Mouse (Mus musculus) limb, embryonic 11.5 days (tissue): ENCODE data around the gene Ptpn6. TPM values are rescaled to one million over a fixed set of nuclear protein-coding genes. Genes with fewer than 3 reads are reported as not detected.

Source experiments
- ATAC-seq: fragments of 200-750 bp; cut with Nextera tagmentation; 2 replicates; pipeline ENCODE4 v1.8.0; 2017; ENCODE audit warnings: low read depth; ENCODE audit not compliant: insufficient number of reproducible peaks, low FRiP score, low TSS enrichment
- DNase-seq: peaks from one replicate; pipeline ENCODE4 v3.0.0-alpha.2; 2015; ENCODE audit warnings: low spot score
- H3K27ac ChIP-seq: fragments of 300-500 bp; sonication (generic); replicated peaks from 2 replicates; pipeline ENCODE4 v1.5.1; 2014; ENCODE audit warnings: low read depth, mild to moderate bottlenecking, low read length
- H3K27me3 ChIP-seq: fragments of 300-500 bp; sonication (generic); 2 replicates; pipeline ENCODE4 v1.6.1; 2014; ENCODE audit warnings: mild to moderate bottlenecking, low read length, mixed read lengths; ENCODE audit not compliant: control insufficient read depth, insufficient read depth
- H3K36me3 ChIP-seq: fragments of 300-500 bp; sonication (generic); 2 replicates; pipeline ENCODE4 v1.6.1; 2014; ENCODE audit warnings: mild to moderate bottlenecking, low read length, moderate library complexity, mixed read lengths; ENCODE audit not compliant: control insufficient read depth, insufficient read depth
- H3K4me1 ChIP-seq: fragments of 300-500 bp; sonication (generic); 2 replicates; pipeline ENCODE4 v1.6.1; 2014; ENCODE audit warnings: low read length, mixed read lengths; ENCODE audit not compliant: control insufficient read depth, insufficient read depth
- H3K4me2 ChIP-seq: fragments of 300-500 bp; sonication (generic); 2 replicates; pipeline ENCODE4 v1.6.1; 2014; ENCODE audit warnings: low read depth, mild to moderate bottlenecking, moderate library complexity; ENCODE audit not compliant: severe bottlenecking
- H3K4me3 ChIP-seq: fragments of 300-500 bp; sonication (generic); 2 replicates; pipeline ENCODE4 v1.5.1; 2014; ENCODE audit warnings: low read depth, low read length
- H3K9ac ChIP-seq: fragments of 300-500 bp; sonication (generic); 2 replicates; pipeline ENCODE4 v1.6.1; 2014; ENCODE audit warnings: mild to moderate bottlenecking, low read length
- H3K9me3 ChIP-seq: fragments of 300-500 bp; sonication (generic); 2 replicates; pipeline ENCODE4 v1.6.1; 2016; ENCODE audit warnings: low read length; ENCODE audit not compliant: control insufficient read depth
- WGBS: fragments of 180-500 bp; shearing (Covaris S2); extraction: QIAGEN DNeasy Blood & Tissue Kit; methylation state at CpG from one replicate; pipeline ENCODE4 v1.1.7; 2014; 5-methylcytosine and 5-hydroxymethylcytosine counted together
- polyA plus RNA-seq: library from polyadenylated mRNA; unstranded; fragments of >200 nt; fragmentation: Nextera tagmentation; extraction: Ambion mirVana; gene quantifications from 2 replicates; pipeline ENCODE4 v1.2.1, GENCODE M21; 2014

The Ptpn6 gene
- polyA plus RNA-seq, 1 experiment from 2014 or later, result 7.8 TPM

GRCm38 (mm10) chr6:124746654-124747632 is 8.4 kb upstream of the Ptpn6 start:
- ATAC-seq (no peak), DNase-seq (no peak)
- no peaks in the 10 kb centered on the region for H3K9me3 ChIP-seq
- no peak overlapping the region; the same call in 1 of the 2 replicates for H3K4me3 ChIP-seq
- no peaks in the 10 kb centered on the region for H3K27me3 ChIP-seq
- H3K4me1 ChIP-seq, result peaks cover 23% of the 10 kb centered on the region
- WGBS, result 93% methylated on average over 7 of the region's 7 CpGs
- H3K36me3 ChIP-seq, result peaks cover 32% of the 10 kb centered on the region
- H3K4me2 ChIP-seq, result peak overlapping the region; percentile 97
- peak overlapping the region; percentile 84; the same call in 1 of the 2 replicates for H3K9ac ChIP-seq
- no peak overlapping the region for H3K27ac ChIP-seq

- H3K36me3 ChIP-seq, result peaks cover 32% of the 10 kb centered on the region
- no peak; the same call in 1 of the 2 replicates for ATAC-seq
- H3K27me3 ChIP-seq, result no peaks in the 10 kb centered on the region
- WGBS, result 20% methylated on average over 8 of the region's 8 CpGs
- H3K9ac ChIP-seq, result peak overlapping the region; percentile 84
- no peaks in the 10 kb centered on the region for H3K9me3 ChIP-seq
- peak overlapping the region; percentile 54 for H3K4me3 ChIP-seq
- no peak for DNase-seq
- peak overlapping the region; percentile 75; the same call in 1 of the 2 replicates for H3K27ac ChIP-seq
- H3K4me2 ChIP-seq, result peak overlapping the region; percentile 97
- peaks cover 23% of the 10 kb centered on the region for H3K4me1 ChIP-seq
Observed at GRCm38 (mm10) chr6:124746296-124746605, 7.7 kb upstream of the Ptpn6 start.

GRCm38 (mm10) chr6:124745490-124746295 is 7.2 kb upstream of the Ptpn6 start:
- under 1% methylated on average over 85 of the region's 85 CpGs for WGBS
- peak overlapping the region; percentile 54 for H3K4me3 ChIP-seq
- peaks cover 23% of the 10 kb centered on the region for H3K4me1 ChIP-seq
- peak overlapping the region; percentile 84 for H3K9ac ChIP-seq
- H3K4me2 ChIP-seq, result peak overlapping the region; percentile 97
- H3K27me3 ChIP-seq, result no peaks in the 10 kb centered on the region
- peaks cover 32% of the 10 kb centered on the region for H3K36me3 ChIP-seq
- peak; percentile 96 for DNase-seq
- H3K27ac ChIP-seq, result peak overlapping the region; percentile 75
- ATAC-seq, result peak; percentile 80
- H3K9me3 ChIP-seq, result no peaks in the 10 kb centered on the region

- peaks cover 32% of the 10 kb centered on the region for H3K36me3 ChIP-seq
- H3K4me1 ChIP-seq, result peaks cover 25% of the 10 kb centered on the region
- H3K27ac ChIP-seq, result no peak overlapping the region; the same call in none of the 2 replicates
- H3K27me3 ChIP-seq, result no peaks in the 10 kb centered on the region
- H3K4me2 ChIP-seq, result peak overlapping the region; percentile 97
- ATAC-seq (peak; percentile 0; the same call in 1 of the 2 replicates), DNase-seq (no peak)
- H3K9me3 ChIP-seq, result no peaks in the 10 kb centered on the region
- H3K4me3 ChIP-seq, result peak overlapping the region; percentile 54
- 73% methylated on average over 26 of the region's 26 CpGs for WGBS
- peak overlapping the region; percentile 50 for H3K9ac ChIP-seq
Observed at GRCm38 (mm10) chr6:124744755-124745321, 6.3 kb upstream of the Ptpn6 start.

GRCm38 (mm10) chr6:124743647-124744046 is 5.1 kb upstream of the Ptpn6 start:
- Histone ChIP-seq H3K4me3 (no peak overlapping the region), H3K4me1 (peaks cover 25% of the 10 kb centered on the region), H3K9ac (no peak overlapping the region), H3K27ac (no peak overlapping the region), H3K9me3 (no peaks in the 10 kb centered on the region), H3K36me3 (peaks cover 26% of the 10 kb centered on the region), H3K27me3 (no peaks in the 10 kb centered on the region), H3K4me2 (no peak overlapping the region)
- DNase-seq (no peak), ATAC-seq (no peak)
- WGBS, result 89% methylated on average over 8 of the region's 8 CpGs

GRCm38 (mm10) chr6:124742839-124743514 is 4.5 kb upstream of the Ptpn6 start:
- 91% methylated on average over 13 of the region's 15 CpGs for WGBS
- no peaks in the 10 kb centered on the region for H3K9me3 ChIP-seq
- no peak overlapping the region for H3K4me3 ChIP-seq
- ATAC-seq (no peak), DNase-seq (no peak)
- H3K36me3 ChIP-seq, result peaks cover 21% of the 10 kb centered on the region
- no peak overlapping the region for H3K9ac ChIP-seq
- no peaks in the 10 kb centered on the region for H3K27me3 ChIP-seq
- H3K4me2 ChIP-seq, result no peak overlapping the region
- peaks cover 25% of the 10 kb centered on the region for H3K4me1 ChIP-seq
- H3K27ac ChIP-seq, result no peak overlapping the region

- DNase-seq (no peak), ATAC-seq (no peak)
- Histone ChIP-seq H3K27me3 (no peaks in the 10 kb centered on the region), H3K36me3 (peaks cover 12% of the 10 kb centered on the region), H3K4me1 (peaks cover 21% of the 10 kb centered on the region), H3K9ac (no peak overlapping the region), H3K27ac (peak overlapping the region; percentile 99; the same call in 1 of the 2 replicates), H3K9me3 (no peaks in the 10 kb centered on the region), H3K4me2 (peak overlapping the region; percentile 80), H3K4me3 (peak overlapping the region; percentile 67; the same call in 1 of the 2 replicates)
- WGBS, result 74% methylated on average over 3 of the region's 3 CpGs
Observed at GRCm38 (mm10) chr6:124741842-124742241, 3.3 kb upstream of the Ptpn6 start.
